Mouse (Mus musculus): ENCODE data around the gene Lcp1.

GRCm38 (mm10) chr14:75165574-75166131, 34.8 kb downstream of the Lcp1 start:
- TF ChIP-seq MYOD1 (IDR thresholded peaks at IDR 0.05; ENCODE audit: control insufficient read depth, insufficient read length, low read depth) (no peak), CTCF (IDR thresholded peaks at IDR 0.05; ENCODE audit: control insufficient read depth, insufficient read depth, insufficient read length) (no peak), MAX (IDR thresholded peaks at IDR 0.05) (no peak), CEBPB (IDR thresholded peaks at IDR 0.05; ENCODE audit: low read depth) (no peak), MYOG (IDR thresholded peaks at IDR 0.05; ENCODE audit: control insufficient read depth, extremely low read depth, insufficient read length) (no peak)

All from C2C12 (cell line).